Mouse (Mus musculus): ENCODE results near the gene Tmem161a. TPM values are rescaled to one million over a fixed set of nuclear protein-coding genes. Genes with fewer than 3 reads are reported as not detected.

Gene Tmem161a
- 77.6 and 89.7 TPM in 2 replicates for polyA plus RNA-seq (2015; fragmentation: Nextera tagmentation; extraction: Ambion mirVana)

- H3K27me3 ChIP-seq: peaks cover 3% of the 10 kb centered on the region
- H3K36me3 ChIP-seq: peaks cover 5% of the 10 kb centered on the region; the same call in 1 of the 2 replicates
- H3K4me3 ChIP-seq: peak within 1 kb of the TSS; percentile 66
- peaks cover 19% of the 10 kb centered on the region for H3K4me1 ChIP-seq (replicated peaks)
- H3K27ac ChIP-seq: peak within 1 kb of the TSS; percentile 69
- peak within 1 kb of the TSS; percentile 69 for H3K9ac ChIP-seq
- WGBS: 2% methylated on average over 27 of the region's 27 CpGs
- H3K4me2 ChIP-seq: peak within 1 kb of the TSS; percentile 60
- H3K9me3 ChIP-seq (replicated peaks): no peaks in the 10 kb centered on the region
- peak; percentile 94 for ATAC-seq (replicated peaks; ENCODE audit: insufficient number of reproducible peaks, insufficient read depth, low FRiP score, low read depth)
These were observed at the start of gene Tmem161a for GRCm38 (mm10) chr8:70172043-70172681. TSS of gene Tmem161a (plus strand) at chr8:70172356.

GRCm38 (mm10) chr8:70122863-70123262 lies 49.3 kb upstream of the Tmem161a start:
- Histone ChIP-seq H3K27me3 (peaks cover 53% of the 10 kb centered on the region), H3K9ac (no peak overlapping the region), H3K9me3 (replicated peaks) (no peaks in the 10 kb centered on the region), H3K4me2 (no peak overlapping the region), H3K27ac (no peak overlapping the region), H3K4me3 (no peak overlapping the region), H3K4me1 (replicated peaks) (peaks cover 5% of the 10 kb centered on the region; the same call in 1 of the 2 replicates), H3K36me3 (no peaks in the 10 kb centered on the region)
- 53% methylated on average over 2 of the region's 2 CpGs for WGBS
- no peak for ATAC-seq (replicated peaks; ENCODE audit: insufficient number of reproducible peaks, insufficient read depth, low FRiP score, low read depth)

DNA sequence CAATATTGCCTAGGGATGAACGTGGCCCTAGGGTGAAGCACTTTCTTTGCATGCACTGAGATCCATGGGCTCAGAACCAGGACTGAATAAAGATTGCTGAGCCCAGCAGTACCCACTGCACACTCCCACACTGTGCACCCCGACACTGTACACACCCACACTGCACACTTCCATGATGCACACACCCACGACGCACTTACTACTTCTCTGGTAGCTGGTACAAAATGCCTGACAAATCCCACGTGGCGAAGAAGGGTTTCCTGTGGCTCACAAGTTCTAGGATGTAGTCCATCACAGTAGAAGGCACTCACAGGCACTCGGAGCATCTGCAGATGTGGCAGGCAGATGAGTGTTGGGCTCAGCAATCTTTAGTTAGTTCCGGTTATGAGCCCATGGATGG lies 47.2 kb upstream of the Tmem161a start:
- H3K27ac ChIP-seq: no peak overlapping the region
- ATAC-seq (replicated peaks; ENCODE audit: insufficient number of reproducible peaks, insufficient read depth, low FRiP score, low read depth): no peak
- WGBS: 61% methylated on average over 8 of the region's 8 CpGs
- H3K4me1 ChIP-seq (replicated peaks): peaks cover 24% of the 10 kb centered on the region
- no peak overlapping the region for H3K4me3 ChIP-seq
- no peak overlapping the region for H3K4me2 ChIP-seq
- H3K9me3 ChIP-seq (replicated peaks): no peaks in the 10 kb centered on the region
- H3K36me3 ChIP-seq: no peaks in the 10 kb centered on the region
- no peak overlapping the region for H3K9ac ChIP-seq
- H3K27me3 ChIP-seq: peaks cover 32% of the 10 kb centered on the region

DNA sequence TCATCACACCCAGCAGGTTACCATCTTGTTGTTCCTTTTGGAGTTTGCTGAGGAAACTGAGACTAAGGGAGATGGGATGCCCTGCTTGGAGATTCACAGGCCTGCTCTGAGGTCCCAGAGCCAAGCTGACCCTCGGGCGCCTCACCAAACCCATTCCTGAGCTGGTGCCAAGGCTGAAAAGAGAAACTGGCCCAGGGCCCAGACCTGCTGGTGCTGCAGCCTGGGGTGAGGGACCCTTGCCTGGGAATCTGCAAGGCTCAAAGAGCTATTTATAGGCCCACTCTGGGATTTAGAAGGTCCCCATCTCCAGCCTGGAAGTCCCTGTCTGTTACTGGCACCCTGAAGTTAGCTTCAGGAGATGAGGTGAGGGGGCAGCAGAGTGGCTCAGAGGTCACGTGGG lies 43.7 kb upstream of the Tmem161a start:
- ATAC-seq (replicated peaks; ENCODE audit: insufficient number of reproducible peaks, insufficient read depth, low FRiP score, low read depth): peak; percentile 64
- peak overlapping the region; percentile 7; the same call in 1 of the 2 replicates for H3K4me2 ChIP-seq
- peak overlapping the region; percentile 83 for H3K27ac ChIP-seq

GRCm38 (mm10) chr8:70129309-70129952 lies 42.7 kb upstream of the Tmem161a start:
- Histone ChIP-seq H3K4me3 (no peak overlapping the region), H3K27me3 (no peaks in the 10 kb centered on the region), H3K4me1 (replicated peaks) (peaks cover 45% of the 10 kb centered on the region), H3K9ac (no peak overlapping the region), H3K9me3 (replicated peaks) (no peaks in the 10 kb centered on the region), H3K36me3 (peaks cover 16% of the 10 kb centered on the region; the same call in 1 of the 2 replicates), H3K27ac (peak overlapping the region; percentile 83), H3K4me2 (no peak overlapping the region)
- 57% methylated on average over 9 of the region's 9 CpGs for WGBS
- ATAC-seq (replicated peaks; ENCODE audit: insufficient number of reproducible peaks, insufficient read depth, low FRiP score, low read depth): no peak

More for the DNA sequence above, 43.7 kb upstream of the Tmem161a start:
- peaks cover 39% of the 10 kb centered on the region for H3K4me1 ChIP-seq (replicated peaks)
- H3K27me3 ChIP-seq: peaks cover 6% of the 10 kb centered on the region; the same call in 1 of the 2 replicates
- no peak overlapping the region for H3K9ac ChIP-seq
- H3K4me3 ChIP-seq: no peak overlapping the region
- WGBS: 45% methylated on average over 3 of the region's 3 CpGs
- no peaks in the 10 kb centered on the region for H3K9me3 ChIP-seq (replicated peaks)
- H3K36me3 ChIP-seq: peaks cover 7% of the 10 kb centered on the region; the same call in 1 of the 2 replicates

- WGBS: 82% methylated on average over 3 of the region's 3 CpGs
- Histone ChIP-seq H3K27me3 (no peaks in the 10 kb centered on the region), H3K9me3 (replicated peaks) (no peaks in the 10 kb centered on the region), H3K27ac (peak overlapping the region; percentile 83), H3K4me2 (no peak overlapping the region), H3K9ac (no peak overlapping the region), H3K4me3 (no peak overlapping the region), H3K4me1 (replicated peaks) (peaks cover 51% of the 10 kb centered on the region), H3K36me3 (peaks cover 22% of the 10 kb centered on the region; the same call in 1 of the 2 replicates)
- no peak for ATAC-seq (replicated peaks; ENCODE audit: insufficient number of reproducible peaks, insufficient read depth, low FRiP score, low read depth)
These were observed 42.1 kb upstream of the Tmem161a start for GRCm38 (mm10) chr8:70130066-70130465.

DNA sequence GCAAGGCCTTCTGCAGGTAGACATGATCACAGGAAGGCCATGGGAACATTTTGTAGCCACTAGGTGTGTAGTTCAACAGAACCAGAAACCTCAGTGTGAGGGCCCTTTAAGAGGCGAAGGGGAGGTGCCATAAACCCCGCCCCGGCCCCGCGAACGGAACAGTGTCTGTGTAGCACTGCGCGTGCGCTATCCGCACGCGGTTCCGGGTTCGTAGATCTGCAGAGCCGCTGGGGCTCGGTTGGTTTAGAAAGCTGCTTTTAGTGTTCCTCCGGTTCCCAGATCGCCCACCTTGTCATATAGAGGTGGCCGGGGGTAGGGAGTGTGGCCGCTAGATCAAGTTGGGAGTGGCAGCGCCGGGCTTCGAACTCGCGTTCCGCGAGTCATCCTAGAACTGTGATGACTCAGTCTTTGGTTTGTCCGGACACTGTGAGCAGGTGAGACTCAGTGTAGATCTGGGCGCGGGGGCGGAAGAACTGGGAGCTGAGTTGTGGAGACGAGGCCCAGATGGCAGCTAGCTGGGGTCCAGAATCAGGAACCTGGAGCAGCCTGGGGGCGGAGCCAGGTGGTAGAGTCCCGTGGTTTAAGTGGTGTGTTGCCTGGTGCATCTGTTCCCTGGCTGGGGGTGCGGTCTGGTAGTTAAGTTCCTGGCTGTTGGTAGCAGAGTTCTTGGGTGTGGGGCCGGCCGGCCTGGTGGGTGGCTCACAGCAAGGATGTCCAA lies 40.8 kb upstream of the Tmem161a start, which contains the start of gene Nr2c2ap:
TSS of gene Nr2c2ap (plus strand) at position 168 of the 718 bp plus-strand sequence.
- Histone ChIP-seq H3K27me3 (no peaks in the 10 kb centered on the region), H3K9ac (peak within 1 kb of the TSS; percentile 69), H3K4me2 (peak within 1 kb of the TSS; percentile 85), H3K9me3 (replicated peaks) (no peaks in the 10 kb centered on the region), H3K27ac (peak within 1 kb of the TSS; percentile 83), H3K4me1 (replicated peaks) (peaks cover 57% of the 10 kb centered on the region), H3K4me3 (peak within 1 kb of the TSS; percentile 75), H3K36me3 (peaks cover 34% of the 10 kb centered on the region; the same call in 1 of the 2 replicates)
- ATAC-seq (replicated peaks; ENCODE audit: insufficient number of reproducible peaks, insufficient read depth, low FRiP score, low read depth): peak; percentile 75
- 1% methylated on average over 37 of the region's 37 CpGs for WGBS

DNA sequence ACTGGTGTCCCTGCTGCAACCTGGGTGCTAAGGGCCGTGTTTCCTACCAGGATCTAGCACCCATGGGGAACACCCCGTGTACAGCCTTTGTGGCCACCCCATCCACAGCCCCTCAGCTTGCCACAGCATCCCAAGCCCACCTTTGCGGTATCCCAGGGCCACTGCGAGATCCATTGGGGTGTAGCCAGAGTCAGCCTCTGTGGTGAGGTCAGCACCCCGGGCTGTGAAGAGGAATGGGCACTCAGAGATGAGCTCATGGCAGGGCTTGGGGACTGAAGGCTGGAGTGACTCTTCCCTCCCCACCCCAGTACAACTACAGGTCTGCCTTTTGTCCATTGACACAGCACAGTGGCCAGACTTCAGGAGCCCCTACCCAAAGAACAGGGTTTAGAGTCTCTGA lies 38.1 kb upstream of the Tmem161a start:
- Histone ChIP-seq H3K27ac (0 out of 2 replicates have a peak overlapping the region, but pooled peaks have one; percentile 7), H3K4me3 (no peak overlapping the region), H3K27me3 (no peaks in the 10 kb centered on the region), H3K4me2 (no peak overlapping the region), H3K9ac (no peak overlapping the region), H3K9me3 (replicated peaks) (no peaks in the 10 kb centered on the region), H3K4me1 (replicated peaks) (peaks cover 55% of the 10 kb centered on the region), H3K36me3 (peaks cover 39% of the 10 kb centered on the region; the same call in 1 of the 2 replicates)
- no peak for ATAC-seq (replicated peaks; ENCODE audit: insufficient number of reproducible peaks, insufficient read depth, low FRiP score, low read depth)
- 88% methylated on average over 5 of the region's 5 CpGs for WGBS

- Histone ChIP-seq H3K9ac (no peak overlapping the region), H3K4me1 (replicated peaks) (peaks cover 47% of the 10 kb centered on the region), H3K36me3 (peaks cover 39% of the 10 kb centered on the region; the same call in 1 of the 2 replicates), H3K27me3 (no peaks in the 10 kb centered on the region), H3K4me2 (no peak overlapping the region), H3K4me3 (no peak overlapping the region), H3K9me3 (replicated peaks) (no peaks in the 10 kb centered on the region), H3K27ac (peak overlapping the region; percentile 59)
- no peak; the same call in 1 of the 2 replicates for ATAC-seq (replicated peaks; ENCODE audit: insufficient number of reproducible peaks, insufficient read depth, low FRiP score, low read depth)
- WGBS: 67% methylated on average over 9 of the region's 9 CpGs
These were observed 37.2 kb upstream of the Tmem161a start for GRCm38 (mm10) chr8:70134931-70135330.

DNA sequence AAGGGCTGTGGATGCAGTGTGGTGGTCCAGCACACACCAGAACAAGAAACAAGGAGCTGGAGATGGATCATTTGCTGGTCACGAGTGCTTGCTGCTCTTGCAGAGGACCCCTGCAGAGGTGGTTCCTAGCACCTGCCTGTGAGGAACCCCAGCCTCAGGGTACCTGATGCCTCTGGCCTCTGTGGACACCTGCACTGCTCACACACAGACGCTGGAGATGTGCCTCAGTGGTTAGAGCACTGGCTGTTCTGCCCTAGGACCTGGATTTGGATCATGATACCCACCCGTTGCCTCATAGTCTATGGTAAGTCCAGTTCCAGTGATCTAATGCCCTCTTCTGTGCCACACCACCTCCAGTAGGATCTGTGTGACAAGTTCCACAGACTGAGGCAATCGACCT lies 35.6 kb upstream of the Tmem161a start:
- Histone ChIP-seq H3K4me1 (replicated peaks) (peaks cover 45% of the 10 kb centered on the region), H3K27ac (no peak overlapping the region), H3K9me3 (replicated peaks) (no peaks in the 10 kb centered on the region), H3K4me3 (no peak overlapping the region), H3K4me2 (no peak overlapping the region), H3K9ac (no peak overlapping the region), H3K36me3 (peaks cover 39% of the 10 kb centered on the region; the same call in 1 of the 2 replicates), H3K27me3 (no peaks in the 10 kb centered on the region)
- WGBS: 85% methylated on average over 4 of the region's 4 CpGs
- no peak for ATAC-seq (replicated peaks; ENCODE audit: insufficient number of reproducible peaks, insufficient read depth, low FRiP score, low read depth)

GRCm38 (mm10) chr8:70137890-70138289 lies 34.3 kb upstream of the Tmem161a start:
- H3K27me3 ChIP-seq: no peaks in the 10 kb centered on the region
- peaks cover 36% of the 10 kb centered on the region for H3K4me1 ChIP-seq (replicated peaks)
- ATAC-seq (replicated peaks; ENCODE audit: insufficient number of reproducible peaks, insufficient read depth, low FRiP score, low read depth): no peak
- no peak overlapping the region for H3K27ac ChIP-seq
- H3K9me3 ChIP-seq (replicated peaks): no peaks in the 10 kb centered on the region
- 69% methylated on average over 4 of the region's 4 CpGs for WGBS
- H3K9ac ChIP-seq: peak overlapping the region; percentile 75
- peak overlapping the region; percentile 80 for H3K4me3 ChIP-seq
- H3K4me2 ChIP-seq: peak overlapping the region; percentile 67
- H3K36me3 ChIP-seq: peaks cover 43% of the 10 kb centered on the region
